Comparison of ENCODE assay signal across 25 mouse cellular contexts in genomic region chr13:90843412-90843811, GRCm38 (mm10).
"Had no signal": no experiment of that assay in that cellular context is flagged by ENCODE, and none has a peak within 500 bp of the region (broad histone marks: within the 10 kb centered on the region; RNA-seq: fewer than 3 reads in every experiment).

No protein-coding gene starts in this region.

- H3K9me3 ChIP-seq: heart, embryonic 10.5 days; heart, embryonic 12.5 days; hindbrain, embryonic 10.5 days; hindbrain, embryonic 12.5 days; intestine, embryonic 15.5 days; kidney, embryonic 15.5 days; limb, embryonic 10.5 days; limb, embryonic 12.5 days had no signal

- DNase-seq: gastrocnemius, adult 2 months; gastrocnemius, postnatal 10 days; gastrocnemius, postnatal 25 days; heart, adult 18-20 months; heart, postnatal 10 days; heart, postnatal 4 days; kidney, adult 11 months; kidney, adult 2 months; kidney, adult 9 months; kidney, postnatal 14 days; kidney, postnatal 36 days; layer of hippocampus, adult 9-11 months had no signal

- H3K4me3 ChIP-seq: gastrocnemius, adult 2 months; heart, embryonic 10.5 days; heart, embryonic 12.5 days; hindbrain, embryonic 10.5 days; hindbrain, embryonic 12.5 days; intestine, embryonic 15.5 days; kidney, embryonic 15.5 days; left cerebral cortex, adult 2 months; limb, embryonic 10.5 days; limb, embryonic 12.5 days had no signal

- H3K27ac ChIP-seq: gastrocnemius, adult 2 months; heart, embryonic 10.5 days; hindbrain, embryonic 10.5 days; hindbrain, embryonic 12.5 days; hindbrain, embryonic 14.5 days; intestine, embryonic 15.5 days; kidney, embryonic 15.5 days; kidney, postnatal 0 days; left cerebral cortex, adult 2 months; limb, embryonic 10.5 days; limb, embryonic 12.5 days had no signal

- ATAC-seq: hindbrain, embryonic 16.5 days; inflammation-experienced regulatory T-cells, adult 6 months; intestine, embryonic 15.5 days had no signal

- H3K4me2 ChIP-seq: heart, embryonic 12.5 days; hindbrain, embryonic 12.5 days; hindbrain, embryonic 14.5 days; intestine, embryonic 15.5 days; kidney, embryonic 15.5 days; limb, embryonic 12.5 days had no signal

- H3K27me3 ChIP-seq: heart, embryonic 12.5 days; hindbrain, embryonic 12.5 days; intestine, embryonic 15.5 days; kidney, embryonic 15.5 days; limb, embryonic 12.5 days had no signal

- H3K4me1 ChIP-seq: hindbrain, embryonic 10.5 days; intestine, embryonic 15.5 days; limb, embryonic 12.5 days had no signal

- H3K9ac ChIP-seq: heart, embryonic 12.5 days; hindbrain, embryonic 12.5 days; hindbrain, embryonic 14.5 days; intestine, embryonic 15.5 days; kidney, embryonic 15.5 days; limb, embryonic 12.5 days had no signal

- H3K36me3 ChIP-seq: heart, embryonic 10.5 days; heart, embryonic 12.5 days; hindbrain, embryonic 10.5 days; hindbrain, embryonic 12.5 days; intestine, embryonic 15.5 days; kidney, embryonic 15.5 days; limb, embryonic 10.5 days; limb, embryonic 12.5 days had no signal
